Mouse (Mus musculus) spleen, adult 2 months (tissue): Measurements from ENCODE around the gene Tor4a.

Experiments used
- CTCF ChIP-seq: fragments of 200-500 bp; IDR thresholded peaks from 2 replicates; pipeline ENCODE4 v1.5.1; 2011; ENCODE audit warnings: mild to moderate bottlenecking, inconsistent platforms; ENCODE audit not compliant: insufficient read depth, insufficient read length, insufficient replicate concordance; ENCODE audit errors: extremely low read depth
- POLR2A ChIP-seq: fragments of 200-500 bp; IDR thresholded peaks from 2 replicates; pipeline ENCODE4 v1.6.1; 2011; ENCODE audit warnings: low read depth, low read length, inconsistent platforms

GRCm38 (mm10) chr2:25213266-25213865 is 16.7 kb upstream of the Tor4a start:
- TF ChIP-seq CTCF (no peak), POLR2A (no peak)
